ENCODE assay signal across 7 mouse cellular contexts in the genomic region with DNA sequence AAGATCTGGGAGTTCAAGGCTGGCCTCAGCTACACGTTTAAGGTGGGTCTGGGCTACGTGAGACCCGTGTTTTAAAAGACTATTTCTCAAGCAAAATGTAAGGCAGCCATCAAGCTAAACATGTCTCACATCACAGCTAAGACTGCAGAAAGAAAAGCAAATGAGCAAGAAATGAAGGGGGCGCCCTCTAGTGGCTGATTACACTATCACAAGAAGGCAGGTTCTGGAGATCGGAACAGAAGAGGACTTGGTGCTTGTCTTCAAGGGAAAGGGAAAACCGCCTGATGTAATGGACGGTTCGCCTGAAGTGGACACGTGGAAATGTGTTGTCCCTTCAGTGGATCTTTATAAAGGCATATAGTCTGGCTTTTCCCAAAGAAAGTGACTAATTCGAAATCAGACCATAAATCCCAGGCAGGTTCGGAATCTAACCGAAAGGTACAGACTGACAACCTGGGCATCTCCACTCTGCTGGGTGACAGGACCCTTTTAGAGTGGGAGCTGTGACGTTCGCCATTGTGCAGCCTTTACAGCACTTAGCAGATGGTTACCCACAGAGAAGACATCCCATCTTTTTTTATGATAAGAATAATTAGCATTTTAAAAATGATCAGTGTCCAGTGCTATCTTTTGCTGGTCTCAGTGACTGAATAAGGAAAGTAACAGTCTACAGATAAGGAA. TPM values are rescaled to one million over a fixed set of nuclear protein-coding genes. Genes with fewer than 3 reads are reported as not detected.
A peak's percentile ranks its signal among the peaks of the same experiment; 100 is the strongest.
DNase-seq lines count a peak whose midpoint lies in the region; ATAC-seq and TF ChIP-seq lines count a peak whose summit lies in the region.

No protein-coding gene starts in this region.

- no peak overlapping the region for H3K4me3 ChIP-seq in MEL (ENCODE audit: control insufficient read depth in 1 of 2, insufficient read depth in 1 of 2, low read depth in 2 of 2, low read length in 2 of 2)

- TF ChIP-seq EP300 in MEL (IDR thresholded peaks at IDR 0.05; ENCODE audit: low read depth in 1 of 2, low read length in 2 of 2) = no peak

- peak; percentile 63 for TF ChIP-seq RAD21 in MEL (IDR thresholded peaks at IDR 0.05; ENCODE audit: low read depth, low read length)

- TF ChIP-seq CTCF in MEL (IDR thresholded peaks at IDR 0.05 in 2 of 3, conservative IDR thresholded peaks at IDR 0.05 in 1 of 3; ENCODE audit: control insufficient read depth in 1 of 3, insufficient read depth in 1 of 3, low read depth in 2 of 3, low read length in 3 of 3, poor library complexity in 1 of 3, severe bottlenecking in 1 of 3) = peak; percentile 56 to 89 (median 81)

- H3K9me3 ChIP-seq in MEL (replicated peaks; ENCODE audit: insufficient read depth, low read length) = no peaks in the 10 kb centered on the region

- H3K27me3 ChIP-seq in MEL (ENCODE audit: control insufficient read depth in 1 of 2, insufficient read depth in 2 of 2, low read length in 2 of 2) = no peaks in the 10 kb centered on the region

- H3K36me3 ChIP-seq in MEL (ENCODE audit: control insufficient read depth in 1 of 2, insufficient read depth in 2 of 2, low read length in 2 of 2) = no peaks in the 10 kb centered on the region

- no peak overlapping the region for H3K27ac ChIP-seq in MEL (ENCODE audit: control insufficient read depth, low read depth, low read length)

- H3K9ac ChIP-seq in MEL (ENCODE audit: control insufficient read depth, low read depth, low read length, poor library complexity, severe bottlenecking) = no peak overlapping the region

- H3K4me1 ChIP-seq in MEL (ENCODE audit: control insufficient read depth in 1 of 2, insufficient read depth in 2 of 2, low read length in 2 of 2) = no peaks in the 10 kb centered on the region; a peak in 1 of 4 replicates

- no peaks in the 10 kb centered on the region for H3K79me2 ChIP-seq in MEL (ENCODE audit: control insufficient read depth, insufficient read depth, low read length, poor library complexity)

- TF ChIP-seq POLR2A in MEL (IDR thresholded peaks at IDR 0.05; ENCODE audit: control insufficient read depth in 1 of 2, insufficient read depth in 1 of 2, low read depth in 1 of 2, low read length in 2 of 2, poor library complexity in 1 of 2) = no peak

- ATAC-seq in megakaryocyte, adult 5-6 weeks (ENCODE audit: poor library complexity, severe bottlenecking) = peak; percentile 66

- peak; percentile 91 for DNase-seq in MEL (ENCODE audit: low read depth, low spot score)
- DNase-seq in brain, adult 2 months (ENCODE audit: low read depth, low spot score) = peak; percentile 92
- peak; percentile 30 for DNase-seq in fibroblast of lung, adult 2 months (ENCODE audit: low read depth)
- DNase-seq in heart, postnatal 4 days = peak; percentile 81
- peak; percentile 62 to 89 for DNase-seq in layer of hippocampus, postnatal 25 days (ENCODE audit: extremely low spot score in 1 of 2, low spot score in 1 of 2)
- peak; percentile 85 for DNase-seq in right cerebral cortex, adult 18-20 months

TF ChIP-seq in MEL, 35 proteins besides CTCF, POLR2A, EP300 and RAD21:
- TF ChIP-seq ETS1 (IDR thresholded peaks at IDR 0.05; ENCODE audit: low read depth, low read length) = no peak
- no peak for TF ChIP-seq TCF12 (IDR thresholded peaks at IDR 0.05; ENCODE audit: low read depth, low read length)
- no peak for TF ChIP-seq NELFE (IDR thresholded peaks at IDR 0.05; ENCODE audit: low read depth, low read length)
- no peak for TF ChIP-seq MAFK (IDR thresholded peaks at IDR 0.05; ENCODE audit: borderline replicate concordance, low read depth, low read length)
- no peak for TF ChIP-seq ZNF384 (IDR thresholded peaks at IDR 0.05; ENCODE audit: low read depth, low read length)
- TF ChIP-seq MYC (IDR thresholded peaks at IDR 0.05; ENCODE audit: low read depth, low read length) = no peak
- TF ChIP-seq TBP (IDR thresholded peaks at IDR 0.05; ENCODE audit: low read depth, low read length) = 0 out of 2 replicates have a peak, but pooled peaks have one; percentile 32
- TF ChIP-seq MEF2A (IDR thresholded peaks at IDR 0.05; ENCODE audit: extremely low read depth, insufficient replicate concordance, low read depth, low read length, poor library complexity, severe bottlenecking) = no peak
- no peak for TF ChIP-seq CHD1 (IDR thresholded peaks at IDR 0.05; ENCODE audit: low read depth, low read length)
- no peak for TF ChIP-seq MXI1 (IDR thresholded peaks at IDR 0.05; ENCODE audit: low read depth, low read length)
- no peak for TF ChIP-seq UBTF (IDR thresholded peaks at IDR 0.05; ENCODE audit: borderline replicate concordance, insufficient read depth, low read depth, low read length)
- no peak for TF ChIP-seq MYB (IDR thresholded peaks at IDR 0.05; ENCODE audit: low read depth, low read length)
- no peak for TF ChIP-seq MAZ (IDR thresholded peaks at IDR 0.05; ENCODE audit: low read depth, low read length)
- TF ChIP-seq SMC3 (IDR thresholded peaks at IDR 0.05; ENCODE audit: low read depth, low read length) = peak; percentile 63
TF ChIP-seq in MEL: peak in this region for 2.

RNA-seq across cellular contexts. Expression of gene Pttg1, which starts 13.1 kb away (rescaled TPM):
- 73.6 and 94.4 TPM in 2 replicates for total RNA-seq in MEL (2012; rRNA removed)
- 100 to 1,000 TPM in 1 of 2 experiments, not detected in 1; 140 TPM for polyA plus RNA-seq in MEL (2012; ENCODE audit: insufficient read depth in 1 of 2, insufficient read length in 2 of 2, low read depth in 1 of 2, low replicate concordance in 2 of 2, missing spikeins in 1 of 2)
- 10 to 100 TPM; 83.5 to 98.0 TPM for total RNA-seq in heart, postnatal 4 days (2021)
- total RNA-seq in layer of hippocampus, postnatal 25 days (2021) = 10 to 100 TPM; 26.6 to 28.0 TPM
- total RNA-seq in megakaryocyte, adult 5-6 weeks (2015) = 49.1 and 49.6 TPM in 2 replicates
- 40.5 and 44.4 TPM in 2 replicates for total RNA-seq in megakaryocyte, adult 5-6 weeks (2017)

RNA-seq across cellular contexts. Expression of gene Slu7, which starts 20.6 kb away (rescaled TPM):
- total RNA-seq in MEL (2012; rRNA removed) = 40.5 and 46.0 TPM in 2 replicates
- polyA plus RNA-seq in MEL (2012; ENCODE audit: insufficient read depth in 1 of 2, insufficient read length in 2 of 2, low read depth in 1 of 2, low replicate concordance in 2 of 2, missing spikeins in 1 of 2) = 100 to 1,000 TPM in 1 of 2 experiments, 10 to 100 TPM in 1; 41.6 to 149 TPM
- total RNA-seq in heart, postnatal 4 days (2021) = 10 to 100 TPM; 25.8 to 28.6 TPM
- 10 to 100 TPM; 50.0 to 52.5 TPM for total RNA-seq in layer of hippocampus, postnatal 25 days (2021)
- 25.9 and 36.3 TPM in 2 replicates for total RNA-seq in megakaryocyte, adult 5-6 weeks (2015)
- total RNA-seq in megakaryocyte, adult 5-6 weeks (2017) = 74.2 and 77.7 TPM in 2 replicates

Comparison
In these comparisons a context has a peak if more than half of its experiments do, and no peak if none do; other contexts are left out.
1. DNase-seq: peak in every context shown above with its lines; median percentile 92 in brain, adult 2 months; 91 in MEL; 85 in right cerebral cortex, adult 18-20 months; 81 in heart, postnatal 4 days; 76 in layer of hippocampus, postnatal 25 days; 30 in fibroblast of lung, adult 2 months.